ENCODE assay signal across 26 mouse cellular contexts in genomic region chr12:60074142-60074541, GRCm38 (mm10).
"Had no signal": no experiment of that assay in that cellular context is flagged by ENCODE, and none has a peak within 500 bp of the region (broad histone marks: within the 10 kb centered on the region; RNA-seq: fewer than 3 reads in every experiment).

No protein-coding gene starts in this region.

- DNase-seq: gastrocnemius, postnatal 14 days; gastrocnemius, postnatal 36 days; heart, adult 11 months; heart, adult 2 months; heart, postnatal 14 days; heart, postnatal 36 days; kidney, adult 11 months; kidney, adult 2 months; kidney, adult 9 months; kidney, postnatal 14 days; kidney, postnatal 36 days; layer of hippocampus, adult 9-11 months; layer of hippocampus, postnatal 36 days had no signal

- H3K4me2 ChIP-seq: heart, embryonic 11.5 days; heart, embryonic 13.5 days; heart, embryonic 15.5 days; hindbrain, embryonic 13.5 days; hindbrain, embryonic 15.5 days; kidney, embryonic 15.5 days; limb, embryonic 13.5 days; limb, embryonic 15.5 days; liver, embryonic 12.5 days had no signal

- H3K9ac ChIP-seq: heart, embryonic 13.5 days; heart, embryonic 15.5 days; hindbrain, embryonic 13.5 days; hindbrain, embryonic 15.5 days; kidney, embryonic 15.5 days; limb, embryonic 13.5 days; limb, embryonic 15.5 days; liver, embryonic 12.5 days; liver, embryonic 14.5 days had no signal

- H3K36me3 ChIP-seq: heart, embryonic 13.5 days; heart, embryonic 15.5 days; hindbrain, embryonic 13.5 days; hindbrain, embryonic 15.5 days; kidney, embryonic 15.5 days; limb, embryonic 13.5 days; limb, embryonic 15.5 days; liver, embryonic 12.5 days had no signal

- H3K27me3 ChIP-seq: heart, embryonic 13.5 days; heart, embryonic 15.5 days; hindbrain, embryonic 13.5 days; hindbrain, embryonic 15.5 days; kidney, embryonic 15.5 days; limb, embryonic 13.5 days; limb, embryonic 15.5 days; liver, embryonic 12.5 days had no signal

- H3K4me1 ChIP-seq: heart, embryonic 13.5 days; heart, embryonic 15.5 days; hindbrain, embryonic 13.5 days; hindbrain, embryonic 15.5 days; kidney, embryonic 15.5 days; limb, embryonic 13.5 days; limb, embryonic 15.5 days; liver, embryonic 12.5 days had no signal

- H3K9me3 ChIP-seq: heart, embryonic 13.5 days; heart, embryonic 15.5 days; hindbrain, embryonic 13.5 days; hindbrain, embryonic 15.5 days; kidney, embryonic 15.5 days; limb, embryonic 13.5 days; limb, embryonic 15.5 days; liver, embryonic 12.5 days had no signal

- H3K27ac ChIP-seq: heart, adult 2 months; heart, embryonic 13.5 days; heart, embryonic 15.5 days; hindbrain, embryonic 13.5 days; hindbrain, embryonic 15.5 days; hindbrain, postnatal 0 days; kidney, embryonic 15.5 days; kidney, postnatal 0 days; limb, embryonic 13.5 days; limb, embryonic 15.5 days; liver, embryonic 12.5 days; liver, embryonic 14.5 days had no signal

- ATAC-seq: hindbrain, postnatal 0 days; intestine, embryonic 16.5 days; liver, embryonic 12.5 days had no signal

- H3K4me3 ChIP-seq: heart, adult 2 months; heart, embryonic 13.5 days; heart, embryonic 15.5 days; hindbrain, embryonic 13.5 days; hindbrain, embryonic 15.5 days; kidney, embryonic 15.5 days; limb, embryonic 13.5 days; limb, embryonic 15.5 days; liver, embryonic 12.5 days had no signal
